Mouse (Mus musculus): ENCODE data around the gene Gm49387.

The Gm49387 gene

GRCm38 (mm10) chr14:31531506-31532148, 109.1 kb downstream of the Gm49387 start:
- in situ Hi-C loops (cut with MboI, MseI): no loop called here

- in situ Hi-C loops (cut with MboI, MseI): no loop called here
Measured at GRCm38 (mm10) chr14:31530847-31531246, 109.8 kb downstream of the Gm49387 start.

GRCm38 (mm10) chr14:31525040-31525810, 115.5 kb downstream of the Gm49387 start:
- in situ Hi-C loops (cut with MboI, MseI): no loop called here

GRCm38 (mm10) chr14:31521318-31521717, 119.4 kb downstream of the Gm49387 start:
- in situ Hi-C loops (cut with MboI, MseI): no loop called here

GRCm38 (mm10) chr14:31519165-31519564, 121.5 kb downstream of the Gm49387 start:
- in situ Hi-C loops (cut with MboI, MseI): no loop called here

- in situ Hi-C loops (cut with MboI, MseI): no loop called here
Measured at GRCm38 (mm10) chr14:31515895-31516294, 124.8 kb downstream of the Gm49387 start.

- in situ Hi-C loops (cut with MboI, MseI): no loop called here
Measured at GRCm38 (mm10) chr14:31510322-31510721, 130.4 kb downstream of the Gm49387 start.

GRCm38 (mm10) chr14:31509911-31510310, 130.8 kb downstream of the Gm49387 start:
- in situ Hi-C loops (cut with MboI, MseI): no loop called here

- in situ Hi-C loops (cut with MboI, MseI): no loop called here
Measured at GRCm38 (mm10) chr14:31506456-31506855, 134.2 kb downstream of the Gm49387 start.

GRCm38 (mm10) chr14:31503406-31503805, 137.3 kb downstream of the Gm49387 start:
- in situ Hi-C loops (cut with MboI, MseI): no loop called here

Data from T-helper 2 cell (primary cell).